Mouse (Mus musculus) cerebellum, adult 9-10 months (tissue): ENCODE data around the gene Dlgap4.
A peak's percentile ranks its signal among the peaks of the same experiment; 100 is the strongest.
"Not testable (repeated sequence)": the region's sequence is repeated elsewhere in the genome, so short reads cannot be mapped to it uniquely, and the experiment has no call there.

Source experiments
- DNase-seq: peaks from one replicate; pipeline ENCODE4 v3.0.0; 2022

The Dlgap4 gene

GRCm38 (mm10) chr2:156779036-156779435 lies 165.5 kb downstream of the Dlgap4 start:
- no peak for DNase-seq

GRCm38 (mm10) chr2:156779488-156779887 lies 166.0 kb downstream of the Dlgap4 start:
- DNase-seq, result no peak

GRCm38 (mm10) chr2:156780129-156780528 lies 166.6 kb downstream of the Dlgap4 start:
- no peak for DNase-seq

- DNase-seq, result no peak
These were observed 167.2 kb downstream of the Dlgap4 start for GRCm38 (mm10) chr2:156780752-156781151.

- DNase-seq, result no peak
These were observed 167.8 kb downstream of the Dlgap4 start for GRCm38 (mm10) chr2:156781281-156781680.

- no peak for DNase-seq
These were observed 168.5 kb downstream of the Dlgap4 start for GRCm38 (mm10) chr2:156781836-156782480.

- DNase-seq, result no peak
These were observed 169.2 kb downstream of the Dlgap4 start for GRCm38 (mm10) chr2:156782481-156783348.

- DNase-seq, result no peak
These were observed 169.8 kb downstream of the Dlgap4 start for GRCm38 (mm10) chr2:156783349-156783728.

- DNase-seq, result no peak
These were observed 170.6 kb downstream of the Dlgap4 start for GRCm38 (mm10) chr2:156784016-156784585.

GRCm38 (mm10) chr2:156784891-156785290 lies 171.4 kb downstream of the Dlgap4 start:
- no peak for DNase-seq

GRCm38 (mm10) chr2:156786369-156786768 lies 172.9 kb downstream of the Dlgap4 start:
- DNase-seq, result not testable (repeated sequence)

GRCm38 (mm10) chr2:156787090-156787775 lies 173.7 kb downstream of the Dlgap4 start:
- DNase-seq, result no peak

GRCm38 (mm10) chr2:156787776-156788105 lies 174.2 kb downstream of the Dlgap4 start:
- DNase-seq, result peak; percentile 30

GRCm38 (mm10) chr2:156788836-156789235 lies 175.3 kb downstream of the Dlgap4 start:
- no peak for DNase-seq

- DNase-seq, result no peak
These were observed 185.0 kb downstream of the Dlgap4 start for GRCm38 (mm10) chr2:156798516-156798915.

GRCm38 (mm10) chr2:156801045-156801444 lies 187.5 kb downstream of the Dlgap4 start:
- DNase-seq, result no peak

- DNase-seq, result not testable (repeated sequence)
These were observed 188.6 kb downstream of the Dlgap4 start for GRCm38 (mm10) chr2:156802116-156802515.

GRCm38 (mm10) chr2:156803698-156804372 lies 190.3 kb downstream of the Dlgap4 start:
- no peak for DNase-seq

GRCm38 (mm10) chr2:156804589-156804988 lies 191.1 kb downstream of the Dlgap4 start:
- no peak for DNase-seq

GRCm38 (mm10) chr2:156806886-156807285 lies 193.4 kb downstream of the Dlgap4 start:
- DNase-seq, result no peak

GRCm38 (mm10) chr2:156809579-156809978 lies 196.1 kb downstream of the Dlgap4 start:
- DNase-seq, result peak; percentile 71

GRCm38 (mm10) chr2:156810716-156811115 lies 197.2 kb downstream of the Dlgap4 start:
- no peak for DNase-seq

- no peak for DNase-seq
These were observed 198.1 kb downstream of the Dlgap4 start for GRCm38 (mm10) chr2:156811556-156811955.
